Mouse (Mus musculus) liver, embryonic 14.5 days (tissue): ENCODE results near the gene Hif3a. TPM values are rescaled to one million over a fixed set of nuclear protein-coding genes. Genes with fewer than 3 reads are reported as not detected.
A peak's percentile ranks its signal among the peaks of the same experiment; 100 is the strongest.

Source experiments
- ATAC-seq: fragments of 200-750 bp; cut with Nextera tagmentation; 2 replicates; pipeline ENCODE4 v1.8.0; 2017; ENCODE audit warnings: moderate number of reproducible peaks, mild to moderate bottlenecking, moderate library complexity; ENCODE audit not compliant: insufficient read depth
- DNase-seq, 3 experiments: peaks; one replicate each; pipeline ENCODE4 v3.0.0-alpha.2; 2012 to 2013; ENCODE audit warnings: low read depth in 3 of 3, low spot score in 3 of 3
- H3K27ac ChIP-seq: fragments of 300-500 bp; sonication (generic); 2 replicates; pipeline ENCODE4 v1.5.1; 2014; ENCODE audit warnings: moderate library complexity, mild to moderate bottlenecking, control low read depth, inconsistent platforms
- H3K27me3 ChIP-seq: fragments of 300-500 bp; sonication (generic); 2 replicates; pipeline ENCODE4 v1.6.1; 2014; ENCODE audit warnings: mild to moderate bottlenecking, low read length, moderate library complexity; ENCODE audit not compliant: control insufficient read depth, insufficient read depth
- H3K36me3 ChIP-seq: fragments of 300-500 bp; sonication (generic); replicated peaks from 2 replicates; pipeline ENCODE4 v1.6.1; 2014; ENCODE audit warnings: low read depth; ENCODE audit not compliant: control insufficient read depth, insufficient read depth
- H3K4me1 ChIP-seq, 2 experiments: fragments of 200-500 bp in 1 of 2; fragments of 300-500 bp in 1 of 2; sonication (generic) in 1 of 2; replicated peaks; 2 replicates each; pipeline ENCODE4 v1.6.1; 2012 to 2014; ENCODE audit warnings: antibody characterized with exemption in 1 of 2, inconsistent platforms in 1 of 2, low read length in 1 of 2; ENCODE audit not compliant: control insufficient read depth in 2 of 2, insufficient read depth in 2 of 2
- H3K4me2 ChIP-seq: fragments of 300-500 bp; sonication (generic); 2 replicates; pipeline ENCODE4 v1.6.1; 2014; ENCODE audit warnings: low read depth, mild to moderate bottlenecking, control low read depth, moderate library complexity
- H3K4me3 ChIP-seq, 2 experiments: fragments of 200-500 bp in 1 of 2; fragments of 300-500 bp in 1 of 2; sonication (generic) in 1 of 2; 2 replicates each; pipeline ENCODE4 v1.5.1; 2012 to 2014; ENCODE audit warnings: low read depth in 2 of 2, low read length in 2 of 2, mild to moderate bottlenecking in 2 of 2, control low read depth in 1 of 2, inconsistent platforms in 1 of 2, moderate library complexity in 1 of 2; ENCODE audit not compliant: insufficient read depth in 1 of 2
- H3K9ac ChIP-seq: fragments of 300-500 bp; sonication (generic); replicated peaks from 2 replicates; pipeline ENCODE4 v1.6.1; 2014; ENCODE audit warnings: mild to moderate bottlenecking, control low read depth, moderate library complexity
- H3K9me3 ChIP-seq: fragments of 300-500 bp; sonication (generic); 2 replicates; pipeline ENCODE4 v1.6.1; 2016; ENCODE audit warnings: low read length, mixed read lengths; ENCODE audit not compliant: control insufficient read depth
- CTCF ChIP-seq: IDR thresholded peaks from 2 replicates; pipeline ENCODE4 v1.5.1; 2016; ENCODE audit warnings: antibody characterized with exemption, low read depth, control low read depth
- EP300 ChIP-seq: IDR thresholded peaks from 2 replicates; pipeline ENCODE4 v1.6.1; 2016; ENCODE audit warnings: antibody characterized with exemption, low read depth
- WGBS: fragments of 180-500 bp; shearing (Covaris S2); extraction: QIAGEN DNeasy Blood & Tissue Kit; methylation state at CpG from one replicate; pipeline ENCODE4 v1.1.7; 2014; ENCODE audit not compliant: insufficient replicate concordance; 5-methylcytosine and 5-hydroxymethylcytosine counted together
- polyA plus RNA-seq, 2 experiments: library from polyadenylated mRNA; depleted of rRNA in 1 of 2; stranded (reverse) in 1 of 2; unstranded in 1 of 2; fragments of >200 nt; fragmentation: Nextera tagmentation in 1 of 2; extraction: Ambion mirVana in 1 of 2; gene quantifications; 2 replicates each; pipeline versions ENCODE4 v1.2.1 to v1.2.3; 2012 to 2014

Hif3a gene
- polyA plus RNA-seq, 2 experiments: 9.8 to 22.8 TPM

- DNase-seq (peak; percentile 61 to 76 (median 68)), ATAC-seq (peak; percentile 63)
Observed at GRCm38 (mm10) chr7:17026710-17027587, 35.3 kb downstream of the Hif3a start.

GRCm38 (mm10) chr7:17025896-17026622, 36.2 kb downstream of the Hif3a start:
- Histone ChIP-seq H3K36me3 (peaks cover 20% of the 10 kb centered on the region), H3K4me2 (peak overlapping the region; percentile 77), H3K9me3 (no peaks in the 10 kb centered on the region), H3K9ac (peak overlapping the region; percentile 94; the same call in 1 of the 2 replicates), H3K27ac (no peak overlapping the region; the same call in 1 of the 2 replicates), H3K4me3 (peak overlapping the region; percentile 81 to 92), H3K4me1 (peaks cover 21 to 33% of the 10 kb centered on the region in 2 experiments), H3K27me3 (no peaks in the 10 kb centered on the region)
- no peak for DNase-seq
- no peak for ATAC-seq
- 48% methylated on average over 9 of the region's 9 CpGs for WGBS
- TF ChIP-seq CTCF: no peak
- no peak for TF ChIP-seq EP300

More at GRCm38 (mm10) chr7:17026710-17027587, 35.3 kb downstream of the Hif3a start:
- Histone ChIP-seq H3K9ac (peak overlapping the region; percentile 94), H3K4me2 (peak overlapping the region; percentile 77), H3K9me3 (no peaks in the 10 kb centered on the region), H3K36me3 (peaks cover 12% of the 10 kb centered on the region), H3K4me1 (peaks cover 21 to 33% of the 10 kb centered on the region in 2 experiments), H3K27ac (peak overlapping the region; percentile 67), H3K27me3 (no peaks in the 10 kb centered on the region), H3K4me3 (peak overlapping the region; percentile 81 to 92)
- TF ChIP-seq CTCF (peak; percentile 84), EP300 (no peak)
- WGBS: under 1% methylated on average over 24 of the region's 24 CpGs

GRCm38 (mm10) chr7:17025505-17025894, 36.7 kb downstream of the Hif3a start:
- Histone ChIP-seq H3K9me3 (no peaks in the 10 kb centered on the region), H3K4me1 (peaks cover 21 to 33% of the 10 kb centered on the region in 2 experiments), H3K4me2 (peak overlapping the region; percentile 77), H3K4me3 (no peak overlapping the region), H3K36me3 (peaks cover 26% of the 10 kb centered on the region), H3K9ac (no peak overlapping the region), H3K27me3 (no peaks in the 10 kb centered on the region), H3K27ac (no peak overlapping the region; the same call in 1 of the 2 replicates)
- DNase-seq (peak in 2 of 3 experiments; percentile 25 to 37), ATAC-seq (no peak)
- no peak for TF ChIP-seq CTCF
- no peak for TF ChIP-seq EP300
- 21% methylated on average over 4 of the region's 4 CpGs for WGBS

GRCm38 (mm10) chr7:17024814-17025504, 37.3 kb downstream of the Hif3a start:
- ATAC-seq: no peak
- H3K4me1 ChIP-seq: peaks cover 21 to 35% of the 10 kb centered on the region in 2 experiments
- 52% methylated on average over 10 of the region's 10 CpGs for WGBS
- H3K27ac ChIP-seq: no peak overlapping the region
- peak overlapping the region; percentile 77 for H3K4me2 ChIP-seq
- DNase-seq: no peak
- H3K9ac ChIP-seq: no peak overlapping the region
- TF ChIP-seq CTCF (no peak), EP300 (no peak)
- no peak overlapping the region for H3K4me3 ChIP-seq
- H3K36me3 ChIP-seq: peaks cover 27% of the 10 kb centered on the region
- H3K27me3 ChIP-seq: no peaks in the 10 kb centered on the region
- no peaks in the 10 kb centered on the region for H3K9me3 ChIP-seq
